Mouse (Mus musculus): Measurements from ENCODE around the gene Cdc73.
"Not testable (repeated sequence)": the region's sequence is repeated elsewhere in the genome, so short reads cannot be mapped to it uniquely, and the experiment has no call there.

Gene Cdc73

GRCm38 (mm10) chr1:143702741-143703262, at the start of gene Cdc73:
TSS of gene Cdc73 (minus strand) at chr1:143702893.
- peak; percentile 93 to 95 for DNase-seq

DNA sequence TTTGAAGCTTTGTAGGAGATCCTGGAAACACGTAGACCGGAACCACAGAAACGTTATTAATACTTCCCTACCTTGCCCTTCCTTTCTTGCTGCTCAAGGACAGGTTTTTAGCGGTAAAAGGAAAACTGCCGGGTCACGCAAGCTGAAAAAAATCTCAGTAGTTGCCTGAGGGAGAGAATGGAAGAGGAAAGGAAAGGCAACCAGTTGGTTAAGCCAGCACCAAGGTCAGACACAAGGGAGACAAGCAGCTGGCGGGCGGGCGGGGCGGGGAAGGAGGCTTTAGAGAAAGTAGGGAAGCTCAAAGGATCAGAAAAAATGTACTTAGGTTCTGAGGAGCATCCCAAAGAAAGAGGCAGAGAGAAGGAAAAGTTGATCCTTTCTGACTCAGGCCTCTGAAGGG, 43.2 kb upstream of the Cdc73 start:
- no peak for DNase-seq

DNA sequence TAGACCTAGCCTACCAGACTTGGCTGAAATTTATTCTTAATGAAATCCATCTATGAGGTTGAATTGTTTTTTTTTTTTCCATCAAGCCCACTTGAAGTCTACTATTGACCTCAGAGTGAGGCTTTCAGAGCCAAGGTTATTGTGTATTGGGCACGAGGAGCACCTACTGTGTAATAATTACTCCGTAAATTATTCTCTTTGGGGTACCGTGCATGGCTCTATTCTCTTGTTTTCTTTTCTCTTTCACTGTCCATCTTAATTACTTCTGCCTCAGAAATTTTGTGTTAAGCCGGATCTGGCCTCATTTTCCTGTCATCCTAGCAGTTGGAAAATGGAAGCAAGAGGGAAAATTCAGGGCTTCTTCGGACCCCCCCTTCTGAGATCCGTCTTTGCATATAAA, 39.5 kb upstream of the Cdc73 start:
- no peak for DNase-seq

DNA sequence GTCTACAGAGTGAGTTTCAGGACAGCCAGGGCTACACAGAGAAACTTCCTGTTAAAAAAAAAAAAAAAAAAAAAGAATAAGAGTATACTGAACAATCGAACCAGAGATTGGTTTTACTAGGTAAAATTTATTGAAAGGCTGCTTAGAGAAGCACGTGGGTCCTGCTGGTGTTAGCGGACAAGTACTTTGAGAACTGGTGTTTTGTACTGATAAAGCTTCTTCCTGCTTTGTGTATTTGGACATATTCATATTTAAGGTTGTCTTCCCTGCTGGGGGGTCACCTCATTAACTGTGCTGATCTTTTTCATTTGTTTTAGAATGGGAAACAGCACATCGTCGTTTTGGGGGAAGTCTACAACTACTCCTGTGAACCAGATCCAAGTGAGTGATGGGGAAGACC, 38.6 kb upstream of the Cdc73 start:
- DNase-seq, result no peak

- DNase-seq, result no peak
Measured at GRCm38 (mm10) chr1:143740581-143740980, 37.9 kb upstream of the Cdc73 start.

- peak; percentile 93 to 97 for DNase-seq
Measured at GRCm38 (mm10) chr1:143739361-143740350, 37.0 kb upstream of the Cdc73 start.

DNA sequence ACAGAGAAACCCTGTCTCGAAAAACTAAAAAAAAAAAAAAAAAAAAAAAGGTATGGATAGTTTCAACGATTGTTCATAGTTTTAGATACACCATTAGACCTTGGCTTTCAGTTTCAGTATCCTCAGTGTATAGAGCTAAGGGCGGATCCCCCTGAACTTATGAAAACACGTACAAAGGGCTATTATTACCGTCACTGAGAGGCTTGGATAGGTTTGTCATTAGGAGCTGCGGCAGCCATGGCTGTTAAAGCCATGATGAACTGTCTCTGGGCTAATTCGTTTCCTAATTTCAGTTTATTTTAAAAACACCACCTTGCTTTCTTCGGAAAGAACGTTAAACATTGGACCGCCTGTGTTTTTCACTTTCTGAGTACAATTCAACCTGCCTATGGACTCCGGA, 36.1 kb upstream of the Cdc73 start:
- no peak for DNase-seq

GRCm38 (mm10) chr1:143733914-143734410, 31.3 kb upstream of the Cdc73 start:
- DNase-seq, result no peak

DNA sequence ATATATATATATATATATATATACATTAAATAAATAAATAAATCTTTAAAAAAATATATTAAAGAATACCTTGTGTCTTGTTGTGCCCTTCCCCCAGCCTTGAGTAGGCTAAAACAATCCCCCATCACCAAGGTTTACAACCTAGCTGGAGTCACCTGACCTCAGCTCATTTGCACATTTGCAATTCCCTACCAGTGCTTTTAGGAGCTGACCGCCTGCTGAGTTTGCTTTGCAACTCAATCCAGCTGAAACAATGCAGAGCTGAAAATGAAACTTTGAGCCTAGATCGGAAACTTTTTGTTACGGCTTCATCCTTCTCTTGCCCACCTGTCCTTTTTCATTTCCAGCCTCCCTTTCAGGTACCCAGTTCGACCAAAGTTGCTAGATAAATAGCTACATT, 29.0 kb upstream of the Cdc73 start:
- no peak for DNase-seq

- DNase-seq, result peak; percentile 10 to 29
Measured at GRCm38 (mm10) chr1:143730899-143731298, 28.2 kb upstream of the Cdc73 start.

GRCm38 (mm10) chr1:143727701-143728445, 25.2 kb upstream of the Cdc73 start:
- DNase-seq, result no peak

DNA sequence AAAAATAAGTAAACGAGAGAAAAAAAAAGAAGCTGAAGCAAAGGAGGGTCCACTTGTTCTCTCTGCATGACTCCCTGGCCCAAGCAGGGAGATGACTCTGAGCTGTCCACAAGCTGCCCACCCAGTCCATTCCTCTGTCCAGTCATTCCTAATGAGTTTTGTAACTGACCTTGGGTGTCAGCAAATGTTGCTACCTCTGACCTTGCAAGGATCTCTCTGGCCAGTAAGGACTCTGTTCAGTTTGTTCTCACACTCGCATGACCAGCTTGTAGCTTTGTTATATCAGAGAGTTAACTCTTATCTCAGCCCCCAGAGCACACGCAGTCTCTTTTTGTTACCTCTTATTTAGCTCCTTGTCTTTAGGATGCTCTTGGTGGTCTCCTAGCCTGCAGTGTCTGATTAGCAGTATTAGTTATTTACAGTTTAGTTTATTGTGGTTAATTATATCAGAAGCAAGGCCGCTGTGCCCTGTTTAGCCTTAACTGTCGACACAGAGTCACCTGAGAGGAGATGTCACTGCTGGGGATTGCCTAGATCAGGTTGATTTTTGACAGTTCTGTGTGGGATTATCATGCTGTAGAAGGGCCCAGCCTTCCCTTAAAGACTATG, 21.9 kb upstream of the Cdc73 start:
- no peak for DNase-seq

DNA sequence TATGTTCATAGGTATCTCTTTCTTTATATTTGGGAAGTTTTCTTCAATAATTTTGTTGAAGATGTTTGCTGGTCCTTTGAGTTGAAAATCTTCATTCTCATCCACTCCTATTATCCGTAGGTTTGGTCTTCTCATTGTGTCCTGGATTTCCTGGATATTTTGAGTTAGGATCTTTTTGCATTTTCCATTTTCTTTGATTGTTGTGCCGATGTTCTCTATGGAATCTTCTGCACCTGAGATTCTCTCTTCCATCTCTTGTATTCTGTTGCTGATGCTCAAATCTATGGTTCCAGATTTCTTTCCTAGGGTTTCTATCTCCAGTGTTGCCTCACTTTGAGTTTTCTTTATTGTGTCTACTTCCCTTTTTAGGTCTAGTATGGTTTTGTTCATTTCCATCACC, 13.3 kb upstream of the Cdc73 start, which contains the start of gene Glrx2:
TSS of gene Glrx2 (plus strand) at position 301 of the 400 bp plus-strand sequence.
- not testable (repeated sequence) for DNase-seq

GRCm38 (mm10) chr1:143710627-143710976, 7.9 kb upstream of the Cdc73 start:
- DNase-seq, result no peak

- no peak for DNase-seq
Measured at GRCm38 (mm10) chr1:143709966-143710626, 7.4 kb upstream of the Cdc73 start.

DNA sequence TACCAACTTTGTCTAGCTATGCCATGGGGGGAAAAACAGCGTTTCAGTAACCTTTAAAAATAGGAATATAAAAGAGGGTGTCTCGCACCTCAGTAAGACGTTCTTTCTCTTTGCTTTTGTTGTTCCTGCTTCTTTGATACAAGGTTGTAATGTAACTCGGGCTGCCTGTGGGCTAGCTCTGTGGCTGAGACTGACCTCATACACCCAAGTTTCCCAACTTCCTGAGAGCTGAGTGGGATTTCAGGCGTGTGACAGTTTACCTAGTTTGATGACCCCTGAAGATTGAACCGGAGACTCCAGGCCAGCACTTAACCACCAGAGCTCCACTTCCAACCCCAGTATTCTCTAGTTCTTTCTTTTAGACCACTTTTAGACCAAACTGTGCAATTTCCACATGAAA, 5.7 kb upstream of the Cdc73 start:
- DNase-seq, result no peak

DNA sequence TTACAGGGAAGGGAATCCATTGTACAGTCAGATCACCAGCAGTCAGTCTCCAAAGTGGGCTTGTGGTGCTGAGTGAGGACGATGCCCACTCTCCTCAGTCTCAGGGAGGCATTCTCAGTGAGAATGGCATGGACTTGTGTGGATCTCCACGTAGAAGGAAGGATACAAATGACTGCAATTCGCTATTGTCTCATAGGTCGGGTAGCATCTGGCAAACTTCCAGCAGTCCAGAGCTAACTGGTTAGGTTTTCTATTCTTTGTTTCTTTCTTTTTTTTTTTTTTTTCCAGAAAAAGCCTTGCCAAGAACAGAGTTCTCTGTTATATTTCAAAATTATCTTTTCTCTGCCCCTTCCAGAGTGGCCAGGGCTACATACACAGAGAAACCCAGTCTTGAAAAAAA, 4.3 kb upstream of the Cdc73 start:
- DNase-seq, result peak in 1 of 2 experiments; percentile 7

GRCm38 (mm10) chr1:143702141-143702740, 452 bp downstream of the Cdc73 start:
- DNase-seq, result peak; percentile 26 to 59

DNA sequence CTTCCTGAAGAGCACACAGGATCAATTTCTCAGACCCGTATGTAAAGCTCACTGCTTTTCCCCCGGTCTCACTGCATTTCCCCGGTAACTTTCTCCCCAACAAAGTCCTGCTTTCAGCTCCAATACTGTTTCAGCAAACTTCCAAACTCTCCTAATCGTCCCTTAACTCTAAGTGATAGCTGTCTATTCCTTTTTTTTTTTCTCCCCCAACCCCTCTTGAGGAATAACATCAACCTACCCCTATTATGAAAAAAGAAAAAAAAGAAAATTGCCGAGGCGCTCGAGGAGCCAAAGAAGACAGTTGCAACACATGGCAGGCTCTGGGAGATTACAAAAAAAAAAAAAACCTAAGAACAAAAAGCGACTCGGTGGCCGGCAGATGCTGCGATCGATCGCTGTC, 957 bp downstream of the Cdc73 start:
- DNase-seq, result no peak

DNA sequence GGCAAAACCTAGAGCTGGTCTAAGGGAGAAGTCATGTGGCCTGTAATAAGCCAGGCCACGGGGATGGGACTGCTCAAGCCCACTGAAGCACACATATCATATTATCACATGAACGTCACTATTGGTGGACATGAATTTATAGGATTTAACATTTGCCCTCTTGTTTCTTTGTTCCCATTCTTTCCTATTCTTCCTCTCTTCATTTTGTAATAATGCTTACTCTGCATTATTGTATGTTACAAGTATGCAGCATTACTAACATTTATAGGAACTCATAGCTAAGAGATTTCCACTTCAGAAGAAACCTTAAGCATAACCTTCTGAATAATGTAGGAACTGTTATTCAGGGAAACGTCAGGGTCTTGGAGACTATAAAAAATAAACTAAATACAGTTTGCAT, 17.8 kb downstream of the Cdc73 start:
- DNase-seq, result no peak

- peak; percentile 13 to 53 for DNase-seq
Measured at GRCm38 (mm10) chr1:143681108-143681507, 21.6 kb downstream of the Cdc73 start.
